Mouse (Mus musculus): ENCODE data around the gene Ldb2.

The Ldb2 gene

DNA sequence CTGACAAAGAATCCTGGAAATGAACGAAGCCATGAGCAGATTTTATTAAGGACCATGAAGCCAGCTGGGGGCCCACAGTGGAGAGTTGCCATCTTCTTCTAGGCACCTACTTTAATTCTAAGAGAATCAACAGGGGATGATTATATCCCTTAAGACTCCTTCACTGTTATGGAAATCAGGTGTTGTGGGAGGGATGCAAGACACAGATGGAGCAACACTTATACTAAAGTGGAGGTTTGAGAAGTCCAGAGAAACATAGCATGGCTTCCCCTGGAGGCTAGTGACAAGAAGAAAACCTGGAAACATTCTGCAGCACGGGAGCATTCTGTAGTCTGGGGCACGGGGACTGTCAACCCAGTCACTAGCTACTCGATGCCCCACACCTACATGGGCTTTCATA lies 85.0 kb downstream of the Ldb2 start:
- DNase-seq, result no peak

DNA sequence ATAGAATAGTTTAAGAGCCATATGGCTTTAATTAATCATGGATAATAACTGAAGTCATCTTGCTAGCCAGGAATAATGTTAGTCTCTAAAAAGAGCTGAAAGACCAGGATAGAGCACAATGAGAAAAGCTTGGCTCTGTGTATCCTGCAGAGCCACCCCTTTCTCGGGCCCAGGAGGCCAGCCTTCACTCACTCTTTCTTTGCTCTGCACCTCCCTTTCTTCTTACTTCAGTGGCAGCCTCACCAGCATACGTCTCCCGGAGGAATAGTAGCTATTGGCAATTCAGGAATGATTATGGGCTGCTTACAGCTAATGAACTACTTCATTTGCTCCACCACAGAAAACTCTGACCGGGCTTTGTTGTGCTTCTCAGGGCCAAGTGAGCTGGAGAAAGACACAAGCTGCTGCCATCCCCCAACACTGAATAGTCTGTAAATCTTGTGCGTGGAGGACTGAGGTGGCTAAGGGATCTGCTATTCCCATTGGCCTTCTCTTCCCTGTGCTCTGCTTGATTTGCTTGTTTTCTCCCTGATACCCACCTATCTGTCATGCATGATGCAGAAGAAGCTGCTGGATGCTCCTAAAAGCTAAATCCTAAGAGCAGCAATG lies 86.2 kb downstream of the Ldb2 start:
- DNase-seq, result no peak

DNA sequence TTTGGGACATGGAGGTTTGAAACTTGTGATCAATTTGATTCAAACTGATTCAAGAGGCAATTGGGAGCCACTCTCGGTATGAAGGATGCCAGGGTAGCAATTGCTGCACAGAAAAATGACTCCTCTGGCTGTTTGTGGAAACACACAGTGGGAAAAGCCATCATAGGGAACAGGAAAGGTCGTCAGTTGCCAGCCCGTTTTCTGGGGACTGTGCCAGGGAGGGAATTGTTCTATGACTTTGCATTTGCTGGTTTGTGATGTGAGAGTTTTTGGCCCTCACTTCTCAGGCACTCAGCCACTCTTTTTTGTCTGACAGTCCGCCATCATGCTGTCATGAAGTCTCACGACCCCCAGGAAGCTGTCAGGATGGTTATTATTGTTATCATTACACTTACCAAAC lies 88.3 kb downstream of the Ldb2 start:
- peak; percentile 56 for DNase-seq

DNA sequence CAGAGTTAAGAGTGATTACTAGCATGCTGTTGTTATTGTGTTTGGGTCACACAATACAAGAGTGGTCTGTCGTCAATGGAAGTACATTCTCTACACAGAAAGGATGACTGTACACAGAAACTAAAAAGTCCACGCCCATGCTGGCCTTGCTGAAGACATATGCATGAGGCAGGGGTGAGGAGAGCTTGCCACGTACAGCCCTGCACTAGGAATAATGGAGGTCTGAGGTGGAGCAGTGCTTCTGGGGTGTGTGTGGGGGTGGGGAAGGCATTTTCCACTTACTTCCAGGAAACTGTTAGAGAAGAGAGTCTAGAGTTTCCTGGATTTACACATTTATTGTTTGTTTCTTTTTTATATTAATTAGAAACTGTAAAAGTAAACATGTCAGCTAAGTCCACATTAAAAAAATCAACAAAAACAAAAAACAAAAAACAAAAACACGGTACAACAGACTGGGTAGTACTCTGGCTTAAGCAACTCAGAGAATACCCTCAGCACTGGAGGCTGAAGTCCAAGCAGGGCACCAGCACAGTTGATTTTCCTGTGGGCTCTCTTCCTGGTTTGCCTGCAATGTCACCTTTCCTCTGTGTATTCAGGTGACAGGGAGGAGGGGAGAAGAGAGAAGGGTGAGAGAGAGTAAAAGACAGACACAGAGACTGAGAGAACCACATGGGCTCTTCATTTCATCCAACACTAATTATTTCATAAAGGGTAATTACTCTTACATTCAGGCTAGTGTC lies 89.2 kb downstream of the Ldb2 start:
- no peak for DNase-seq

DNA sequence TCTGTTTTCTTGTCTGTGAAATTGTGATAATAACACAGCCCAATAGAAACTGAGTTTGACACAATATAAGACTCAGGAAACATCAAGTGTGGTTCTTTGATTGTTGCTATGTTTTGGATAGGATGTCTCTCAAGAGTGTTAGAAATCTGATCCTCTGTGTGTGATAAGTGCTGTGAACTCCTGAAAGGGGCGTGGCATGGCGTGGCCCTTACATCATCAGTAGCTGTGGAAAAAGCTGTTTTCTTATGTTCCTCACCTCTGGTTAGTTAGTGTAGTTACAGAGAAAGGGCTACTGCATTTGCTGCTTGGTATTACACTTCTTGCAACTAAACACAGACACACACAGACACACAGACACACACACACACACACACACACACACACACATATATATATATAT lies 90.2 kb downstream of the Ldb2 start:
- no peak for DNase-seq

DNA sequence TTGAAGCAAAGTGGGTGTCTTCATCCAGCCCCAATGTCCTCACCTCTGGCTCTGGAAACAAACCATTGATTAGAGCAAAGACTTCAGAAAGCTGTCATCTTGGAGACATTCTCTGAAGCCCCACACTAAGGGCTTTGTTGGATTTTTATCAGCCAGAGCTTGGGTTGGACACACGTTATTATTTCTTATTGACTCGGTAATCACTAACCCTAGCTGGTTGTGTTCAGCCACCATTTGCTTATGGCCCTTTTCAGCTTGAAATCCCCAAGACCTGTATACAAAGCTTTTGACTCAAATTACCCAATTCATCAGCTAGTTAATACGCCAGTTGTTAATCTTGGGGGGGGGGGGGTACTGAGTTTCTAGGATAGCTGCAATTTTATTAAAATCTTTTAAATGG lies 91.5 kb downstream of the Ldb2 start:
- no peak for DNase-seq

DNA sequence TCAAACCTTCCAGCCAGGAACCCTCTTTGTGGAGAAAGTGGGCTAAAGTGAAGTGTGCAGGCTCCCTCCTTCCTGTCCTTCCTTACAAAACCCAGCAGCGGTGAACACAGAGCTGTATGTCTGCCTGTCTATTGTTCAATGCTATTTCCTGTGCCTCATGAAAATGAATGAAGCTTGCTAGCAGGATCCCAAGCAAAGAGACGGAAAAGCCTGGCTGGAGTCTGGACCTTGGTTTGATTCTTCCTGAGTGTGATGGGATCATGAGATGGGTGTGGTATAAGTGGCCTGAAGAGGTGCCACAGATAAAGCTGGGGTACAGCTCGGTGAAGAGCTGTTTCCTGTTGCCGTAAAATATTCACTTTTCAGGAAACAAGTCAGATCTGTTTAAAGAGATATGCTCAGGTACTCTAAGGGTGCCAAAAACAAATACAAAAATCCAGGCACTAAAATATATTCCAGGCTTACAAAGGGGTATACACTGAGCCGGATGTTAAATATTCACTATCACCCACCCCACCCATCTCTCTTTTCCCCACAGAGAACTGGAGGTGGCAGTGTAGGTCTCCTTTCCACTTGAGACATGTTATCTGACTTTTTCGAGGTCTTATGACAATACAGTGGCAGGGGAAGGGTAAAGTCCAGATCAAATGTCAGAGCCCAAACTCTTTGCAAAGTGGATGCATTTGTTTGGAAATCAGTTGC lies 92.3 kb downstream of the Ldb2 start:
- DNase-seq, result peak; percentile 20

DNA sequence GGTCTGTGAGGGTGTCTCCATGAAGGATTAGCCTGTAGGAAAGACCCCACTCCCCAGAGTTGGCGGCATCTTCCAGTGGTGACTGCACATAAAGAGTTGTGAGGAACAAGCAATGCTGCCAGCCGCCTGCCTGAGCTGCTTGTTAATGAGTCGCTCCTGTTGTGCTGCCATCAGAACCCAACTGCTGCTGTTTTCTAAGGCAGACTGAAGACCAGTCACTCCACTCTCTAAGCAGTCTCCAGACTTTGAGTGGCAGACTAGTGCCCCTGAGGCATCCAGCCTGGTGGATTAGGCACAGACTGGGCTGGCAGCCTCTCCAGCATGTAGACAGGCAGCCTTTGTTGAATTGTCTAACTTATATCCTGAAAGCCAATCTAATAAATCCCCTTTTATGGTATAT lies 101.5 kb downstream of the Ldb2 start:
- DNase-seq, result no peak

DNA sequence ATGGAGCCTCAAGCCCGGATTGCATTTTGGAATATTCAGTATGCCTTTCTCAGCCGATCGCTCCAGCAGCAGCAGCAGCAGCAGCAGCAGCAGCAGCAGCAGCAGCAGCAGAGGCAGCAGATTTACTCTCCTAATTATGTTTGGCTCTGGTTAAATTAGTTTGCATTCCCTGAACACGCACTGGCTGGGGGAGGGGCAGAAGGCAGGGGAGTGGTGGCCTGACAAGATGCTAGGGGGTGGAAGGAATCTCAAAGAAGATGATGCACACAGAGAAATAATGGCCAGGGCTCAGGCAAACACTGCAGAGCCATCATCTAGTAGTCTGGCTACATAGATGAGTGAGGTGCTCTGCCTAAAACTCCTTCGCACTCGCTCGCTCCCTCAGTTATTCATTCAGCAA lies 102.9 kb downstream of the Ldb2 start:
- no peak for DNase-seq

DNA sequence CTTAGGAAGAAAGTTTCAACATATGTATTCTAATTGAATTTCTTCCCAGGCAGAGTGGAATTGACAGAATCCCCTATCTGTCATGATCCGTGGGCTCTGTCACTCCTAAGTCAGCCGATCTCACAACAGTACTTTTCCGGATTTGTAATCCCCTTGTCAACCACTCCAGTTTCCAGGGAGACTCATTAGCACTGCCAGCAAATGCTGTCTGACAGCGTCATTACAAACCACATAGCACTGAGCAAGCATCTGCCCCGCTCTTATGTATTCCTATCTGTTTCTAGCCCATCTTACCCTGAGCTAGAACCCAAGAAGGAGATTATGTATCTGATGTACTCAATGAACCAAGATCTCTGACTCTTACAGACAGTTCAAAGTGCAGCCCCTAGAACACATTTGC lies 105.8 kb downstream of the Ldb2 start:
- no peak for DNase-seq

DNA sequence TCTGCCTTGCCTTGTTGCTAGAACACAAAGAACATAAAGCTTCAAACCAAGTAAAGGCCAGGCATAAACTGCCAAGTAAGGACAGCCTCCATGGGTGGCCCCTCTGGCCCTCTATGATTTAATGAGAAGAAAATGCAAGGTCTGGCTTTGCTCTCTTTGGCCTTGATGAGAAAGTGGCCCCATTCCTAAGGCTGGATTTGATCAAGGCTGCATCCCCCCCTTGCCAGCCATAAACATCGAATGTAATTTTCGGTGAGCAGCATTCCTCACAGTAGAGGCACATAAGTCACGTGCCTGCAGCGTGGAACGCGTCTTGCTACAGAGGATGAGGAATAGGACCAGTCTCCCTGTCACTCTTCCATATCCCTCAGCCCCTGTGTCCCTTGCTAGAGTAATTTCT lies 113.1 kb downstream of the Ldb2 start:
- no peak for DNase-seq

DNA sequence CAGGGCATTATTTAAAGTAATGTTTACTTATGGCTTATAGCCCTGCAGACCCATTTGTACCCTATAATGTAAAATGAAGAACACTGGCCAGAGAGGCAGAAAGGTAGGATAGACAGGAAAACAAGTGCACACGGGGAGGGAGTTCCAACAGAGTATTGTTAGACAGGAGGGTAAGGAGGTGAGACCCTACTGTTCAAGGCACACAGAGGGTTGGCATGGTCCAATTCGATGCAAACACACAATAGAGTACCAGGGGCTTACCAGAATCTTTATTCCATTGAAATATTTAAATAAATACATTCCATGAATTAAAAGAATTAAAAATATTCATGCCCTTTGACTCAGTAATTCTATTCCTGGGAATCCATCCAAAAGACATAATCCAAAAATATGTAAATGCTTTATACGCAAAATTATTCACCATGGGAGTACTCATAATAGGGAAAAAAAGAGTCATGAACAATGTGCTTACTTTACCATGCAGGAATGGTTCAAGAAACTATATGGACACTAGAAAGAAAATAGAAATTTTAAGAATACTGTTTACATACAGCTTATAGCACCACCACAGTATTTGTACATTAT lies 118.3 kb downstream of the Ldb2 start:
- DNase-seq, result no peak

DNA sequence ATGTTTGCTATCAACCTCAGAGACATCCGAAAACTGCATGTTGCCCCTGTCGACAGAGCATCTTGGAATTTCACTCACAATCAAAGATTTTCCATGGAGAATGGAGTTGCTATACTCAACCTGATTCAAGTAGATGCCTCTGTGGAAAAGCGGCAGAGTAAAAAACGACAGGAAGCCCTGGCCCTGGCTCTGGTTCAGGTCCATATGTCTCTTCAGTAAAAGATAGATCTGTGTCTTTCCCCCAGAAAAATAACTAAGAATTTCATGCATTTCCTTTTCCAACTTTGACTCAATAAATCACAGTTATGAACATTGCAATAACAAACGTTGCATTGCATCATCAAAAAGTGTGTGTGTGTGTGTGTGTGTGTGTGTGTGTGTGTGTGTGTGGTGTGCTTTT lies 121.7 kb downstream of the Ldb2 start:
- DNase-seq, result no peak

DNA sequence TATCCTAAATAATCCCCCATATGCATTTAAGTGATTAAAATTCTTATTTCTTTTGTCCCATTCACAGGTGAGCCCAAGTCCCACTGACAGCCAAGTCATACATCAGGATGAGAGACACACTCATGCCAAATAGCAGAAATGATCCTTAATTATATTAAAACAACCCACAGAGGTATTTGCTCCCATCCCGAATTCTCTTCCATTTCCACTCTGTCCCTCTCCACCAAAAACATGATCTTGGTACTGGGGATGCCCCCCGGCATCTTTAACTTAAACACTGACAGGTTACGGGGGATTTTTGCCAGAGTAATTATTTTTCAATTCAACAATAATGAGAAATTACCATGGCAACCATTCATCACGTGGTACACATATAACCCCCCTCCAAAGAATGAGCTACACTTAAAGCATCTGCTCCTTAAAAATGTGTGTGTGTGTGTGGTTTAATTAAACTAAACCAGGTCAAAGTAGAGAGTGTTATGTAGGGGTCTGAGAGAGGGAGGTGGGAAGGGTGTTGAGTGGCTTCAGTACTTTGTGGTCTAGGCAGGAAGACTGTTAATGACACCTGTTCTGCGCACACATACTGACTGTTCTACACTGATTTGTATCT lies 123.2 kb downstream of the Ldb2 start:
- no peak for DNase-seq

DNA sequence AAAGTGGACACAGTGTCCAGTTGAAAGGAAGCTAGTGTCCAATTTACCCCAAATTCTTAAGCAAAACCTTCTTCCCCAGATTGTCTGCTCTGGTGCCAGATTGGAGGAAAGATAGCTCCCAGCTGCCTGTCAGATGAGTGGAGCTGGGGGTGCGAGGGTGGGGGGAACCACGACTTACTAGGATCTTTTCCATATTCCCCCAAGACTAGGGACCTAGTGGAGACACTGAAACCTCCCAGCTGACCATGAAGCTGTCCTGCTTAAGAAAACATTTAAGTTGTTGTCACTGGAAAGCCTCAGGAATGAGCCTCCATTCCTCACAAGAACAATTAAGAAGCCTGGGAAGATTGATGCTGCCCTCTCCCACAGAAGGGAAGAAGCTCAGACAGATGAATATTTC lies 129.1 kb downstream of the Ldb2 start:
- DNase-seq, result no peak

DNA sequence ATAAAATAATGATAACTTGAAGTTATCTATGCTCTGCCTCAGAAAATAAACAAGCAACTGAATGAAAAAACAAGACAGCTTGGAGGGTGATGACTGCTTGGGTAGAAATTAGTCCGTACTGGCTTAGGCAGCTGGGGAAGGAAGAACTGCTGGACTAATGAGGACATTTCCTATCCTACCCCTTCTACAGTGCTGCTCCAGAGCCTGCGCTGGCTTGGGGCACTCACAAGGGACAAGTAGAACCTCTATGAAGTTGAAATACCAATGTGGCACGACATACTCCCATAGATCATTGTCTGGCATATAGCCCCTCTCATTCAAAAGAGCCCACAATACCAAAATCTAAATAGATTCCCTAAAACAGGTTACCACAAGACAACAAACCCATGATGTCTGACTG lies 131.6 kb downstream of the Ldb2 start:
- no peak for DNase-seq

DNA sequence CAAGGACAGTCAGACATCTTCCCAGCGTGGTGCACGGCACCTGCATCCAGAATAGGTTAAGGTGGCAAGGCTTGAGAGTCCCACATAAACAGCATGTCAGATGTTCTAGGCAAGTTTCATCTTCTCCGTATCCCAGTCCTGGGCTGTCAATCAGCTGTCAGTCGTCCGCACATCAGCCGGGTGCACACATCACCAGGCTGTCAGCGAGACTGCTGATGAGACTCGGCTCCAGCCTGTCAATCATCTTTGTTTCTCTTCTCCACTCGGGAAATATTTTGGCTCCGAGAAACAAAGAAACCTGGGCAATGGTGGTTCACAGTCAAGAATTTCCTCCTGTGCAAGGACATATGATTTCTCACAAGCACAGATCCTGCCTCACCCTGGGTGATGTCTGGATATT lies 132.1 kb downstream of the Ldb2 start:
- DNase-seq, result no peak

DNA sequence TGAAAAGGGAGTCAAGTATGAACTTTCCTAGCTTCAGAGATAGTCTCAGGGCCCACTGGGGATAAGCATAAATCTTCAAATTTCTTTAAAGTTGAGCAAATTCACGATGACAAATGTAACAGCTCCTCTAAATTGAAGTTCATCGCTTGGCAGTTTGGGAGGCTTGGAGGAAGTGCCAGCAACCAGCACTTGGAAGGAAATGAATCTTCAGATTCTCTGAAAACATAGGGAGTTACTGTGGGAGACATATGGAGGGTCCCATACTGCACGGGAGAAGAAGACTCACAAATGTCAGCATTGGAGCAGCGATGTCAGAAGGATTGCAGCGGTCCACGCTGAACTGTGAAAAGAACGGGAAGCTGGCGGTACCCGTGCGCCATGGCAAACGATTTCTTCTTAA lies 139.8 kb downstream of the Ldb2 start:
- DNase-seq, result no peak

DNA sequence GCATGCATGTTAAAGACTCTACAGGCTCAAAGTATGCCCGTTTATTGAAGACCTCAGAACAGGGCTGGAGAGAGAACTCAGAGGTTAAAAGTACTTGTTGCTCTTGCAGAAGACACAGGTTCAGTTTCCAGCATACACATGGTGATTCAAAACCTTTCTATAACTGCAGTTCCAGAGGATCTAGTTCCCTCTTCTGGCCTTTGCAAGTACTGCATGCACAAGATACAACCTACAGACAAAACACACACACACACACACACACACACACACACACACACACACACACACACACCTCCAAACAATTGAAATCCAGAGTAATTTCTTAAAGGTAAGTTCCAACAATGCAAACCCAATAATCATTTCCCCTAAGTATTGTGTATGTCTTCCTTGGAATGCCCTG lies 142.8 kb downstream of the Ldb2 start:
- DNase-seq, result no peak

DNA sequence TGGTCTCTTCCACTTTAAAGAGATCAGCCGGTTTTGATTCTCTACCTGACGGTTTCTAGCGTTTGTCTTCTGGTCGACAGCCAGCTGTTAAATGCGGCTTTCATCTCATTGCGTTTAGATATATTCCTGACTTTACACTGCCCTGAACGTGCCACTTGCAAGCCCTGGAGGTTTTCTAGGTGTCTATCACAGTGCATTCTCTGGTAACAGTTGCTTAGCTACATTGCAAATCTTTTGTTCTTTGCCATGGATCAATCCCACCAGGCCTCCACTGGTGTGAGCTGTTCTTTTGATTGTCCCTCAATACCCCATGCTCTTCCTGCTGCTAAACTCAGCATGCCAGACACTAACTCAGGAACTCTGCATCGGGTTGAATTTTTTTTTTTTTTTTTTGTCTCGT lies 145.1 kb downstream of the Ldb2 start:
- DNase-seq, result no peak

DNA sequence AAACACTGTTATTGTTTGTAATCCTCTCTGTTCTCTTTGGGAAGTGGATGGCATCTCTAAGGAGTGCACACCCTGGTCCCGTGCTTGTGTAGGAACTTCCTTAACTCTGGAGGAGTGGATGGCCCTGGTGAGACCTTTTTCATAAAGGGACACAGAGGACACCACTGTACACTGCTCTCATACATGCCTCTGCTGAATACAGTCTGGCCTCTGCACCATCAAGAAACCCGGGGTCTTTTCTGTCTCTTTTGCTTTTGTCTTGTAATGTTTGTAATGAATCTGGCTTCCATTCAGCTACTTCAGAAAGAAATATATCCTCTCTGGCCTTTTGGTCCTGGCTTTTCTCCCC lies 152.7 kb downstream of the Ldb2 start:
- DNase-seq, result no peak

DNA sequence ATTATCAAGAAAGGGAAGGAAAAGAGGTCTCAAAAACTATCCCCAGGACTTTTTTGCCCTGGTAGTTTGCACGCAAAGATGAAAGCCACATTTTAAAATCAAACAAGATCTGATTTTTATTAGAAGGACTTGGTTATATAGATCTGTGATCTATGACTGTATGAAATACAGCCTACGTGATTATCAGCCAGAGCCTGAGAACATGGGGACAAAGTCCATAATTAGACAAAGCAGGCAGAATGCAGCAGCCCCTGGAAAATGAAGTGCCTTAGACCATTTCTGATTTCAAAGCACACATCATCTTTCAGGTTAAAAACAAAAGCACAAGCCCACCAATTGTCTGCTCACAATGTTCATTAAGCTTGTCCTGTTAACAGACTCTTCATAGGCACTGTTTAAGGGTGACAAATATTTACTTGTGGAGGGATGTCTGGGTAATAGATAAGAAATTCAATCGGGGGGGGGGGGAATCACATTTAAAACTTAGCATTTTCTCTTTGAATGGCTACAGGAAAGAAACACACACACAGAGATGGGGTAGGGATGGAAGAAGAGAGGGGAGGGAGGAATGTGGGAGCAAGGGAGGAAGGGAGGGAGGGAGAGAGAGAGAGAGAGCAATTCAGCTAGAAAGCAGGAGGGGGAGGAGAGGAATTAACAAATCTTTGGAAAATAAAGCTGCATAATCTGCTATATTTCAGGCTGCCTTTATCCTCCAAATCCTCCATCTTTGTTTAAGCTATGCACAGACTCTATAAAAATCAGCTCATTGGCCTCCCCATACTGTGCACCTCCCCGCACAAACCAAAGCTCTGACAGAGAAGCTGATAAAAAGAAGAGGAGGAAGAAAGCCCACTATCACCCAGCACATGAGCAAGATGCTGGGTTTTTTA lies 153.3 kb downstream of the Ldb2 start:
- no peak for DNase-seq

DNA sequence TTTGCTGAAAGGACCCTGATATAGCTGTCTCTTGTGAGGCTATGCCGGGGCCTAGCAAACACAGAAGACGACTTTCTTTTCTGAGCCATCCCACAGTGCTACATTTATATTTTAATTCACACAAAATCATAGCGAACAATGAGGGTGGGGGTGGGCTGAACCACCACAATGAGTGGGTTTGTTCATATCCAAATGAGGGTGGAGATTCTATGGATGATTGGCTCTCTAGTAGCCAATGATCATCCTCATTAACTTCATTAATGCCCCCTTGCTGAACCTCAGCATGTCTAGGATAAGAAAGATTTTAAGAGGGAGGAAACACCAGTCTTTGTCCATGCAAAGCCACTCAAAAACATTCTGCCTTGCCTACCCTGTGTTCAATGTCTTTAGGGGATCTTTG lies 156.4 kb downstream of the Ldb2 start:
- DNase-seq, result no peak
